Mouse (Mus musculus) liver, embryonic 16.5 days (tissue): ENCODE measurements around the gene Erfe. TPM values are rescaled to one million over a fixed set of nuclear protein-coding genes. Genes with fewer than 3 reads are reported as not detected.

ENCODE experiments used
- ATAC-seq: fragments of 200-750 bp; cut with Nextera tagmentation; 2 replicates; pipeline ENCODE4 v1.8.0; 2017; ENCODE audit warnings: low read depth, mild to moderate bottlenecking, moderate number of reproducible peaks, moderate library complexity
- H3K27ac ChIP-seq: fragments of 300-500 bp; sonication (generic); 2 replicates; pipeline ENCODE4 v1.5.1; 2014; ENCODE audit warnings: mild to moderate bottlenecking, low read length
- H3K27me3 ChIP-seq: fragments of 300-500 bp; sonication (generic); 2 replicates; pipeline ENCODE4 v1.6.1; 2014; ENCODE audit warnings: low read depth, low read length, mixed read lengths; ENCODE audit not compliant: control insufficient read depth, insufficient read depth
- H3K36me3 ChIP-seq: fragments of 300-500 bp; sonication (generic); 2 replicates; pipeline ENCODE4 v1.6.1; 2014; ENCODE audit warnings: mild to moderate bottlenecking; ENCODE audit not compliant: control insufficient read depth, insufficient read depth
- H3K4me1 ChIP-seq: fragments of 300-500 bp; sonication (generic); 2 replicates; pipeline ENCODE4 v1.6.1; 2014; ENCODE audit warnings: low read depth, low read length, mixed read lengths; ENCODE audit not compliant: control insufficient read depth
- H3K4me2 ChIP-seq: fragments of 300-500 bp; sonication (generic); 2 replicates; pipeline ENCODE4 v1.6.1; 2014; ENCODE audit warnings: low read depth, low read length, mixed read lengths
- H3K4me3 ChIP-seq: fragments of 300-500 bp; sonication (generic); 2 replicates; pipeline ENCODE4 v1.5.1; 2014; ENCODE audit warnings: low read depth, mild to moderate bottlenecking, low read length
- H3K9ac ChIP-seq: fragments of 300-500 bp; sonication (generic); 2 replicates; pipeline ENCODE4 v1.6.1; 2014; ENCODE audit warnings: low read depth, low read length
- H3K9me3 ChIP-seq: fragments of 300-500 bp; sonication (generic); replicated peaks from 2 replicates; pipeline ENCODE4 v1.6.1; 2016; ENCODE audit warnings: low read length; ENCODE audit not compliant: control insufficient read depth
- WGBS: fragments of 180-500 bp; shearing (Covaris S2); extraction: QIAGEN DNeasy Blood & Tissue Kit; methylation state at CpG from one replicate; pipeline ENCODE4 v1.1.7; 2014; ENCODE audit not compliant: insufficient replicate concordance; 5-methylcytosine and 5-hydroxymethylcytosine counted together
- polyA plus RNA-seq: library from polyadenylated mRNA; unstranded; fragments of >200 nt; fragmentation: Nextera tagmentation; extraction: Ambion mirVana; gene quantifications from 2 replicates; pipeline ENCODE4 v1.2.1, GENCODE M21; 2015

The Erfe gene
- polyA plus RNA-seq, 1 experiment from 2014 or later = 3.9 TPM

GRCm38 (mm10) chr1:91404976-91405375, 38.7 kb downstream of the Erfe start:
- no peak overlapping the region for H3K9ac ChIP-seq
- H3K27me3 ChIP-seq = no peaks in the 10 kb centered on the region
- H3K4me1 ChIP-seq = no peaks in the 10 kb centered on the region
- no peaks in the 10 kb centered on the region for H3K36me3 ChIP-seq
- 13% methylated on average over 1 of the region's 1 CpGs for WGBS
- H3K4me3 ChIP-seq = no peak overlapping the region
- H3K9me3 ChIP-seq = no peaks in the 10 kb centered on the region
- H3K27ac ChIP-seq = no peak overlapping the region
- H3K4me2 ChIP-seq = no peak overlapping the region
- no peak for ATAC-seq

DNA sequence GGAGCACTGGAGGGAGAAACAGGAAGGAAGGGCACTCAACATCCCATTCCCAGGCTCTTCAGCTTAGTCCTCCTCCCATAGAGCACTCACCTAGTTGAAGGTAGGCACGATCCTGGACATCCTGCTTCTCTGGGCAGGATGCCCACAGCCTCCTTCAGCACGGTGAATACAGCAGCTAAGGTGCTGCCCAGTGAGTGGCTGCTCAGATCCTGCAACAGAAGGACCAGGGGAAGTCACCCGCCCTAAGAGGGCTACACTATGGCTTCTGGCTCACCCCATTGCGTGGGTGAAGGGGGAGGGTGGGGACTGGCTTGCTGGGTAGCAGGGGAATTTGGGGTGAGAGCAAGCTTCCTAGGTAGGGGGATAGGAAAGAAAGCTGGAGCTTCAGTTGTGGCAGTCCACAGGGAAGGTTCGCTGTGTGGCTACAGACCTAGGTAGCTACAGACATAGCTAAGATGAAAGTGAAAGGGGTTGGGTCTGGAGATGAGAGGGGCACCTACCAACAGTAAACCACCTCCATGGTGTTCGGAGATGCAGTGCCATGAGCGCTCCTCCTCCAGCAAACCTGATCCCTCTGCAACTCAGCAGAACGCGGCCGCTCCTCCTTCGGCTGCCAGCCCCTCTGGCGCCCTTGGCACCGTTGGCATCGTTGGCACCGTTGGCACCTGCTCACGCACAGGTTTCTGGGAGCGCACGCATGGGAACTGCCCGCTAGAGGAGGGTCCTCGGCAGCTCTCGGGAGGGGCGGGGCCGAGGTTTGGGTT, 39.4 kb downstream of the Erfe start:
- H3K4me2 ChIP-seq = no peak overlapping the region
- H3K36me3 ChIP-seq = no peaks in the 10 kb centered on the region
- H3K4me3 ChIP-seq = no peak overlapping the region
- no peaks in the 10 kb centered on the region for H3K9me3 ChIP-seq
- WGBS = 47% methylated on average over 23 of the region's 23 CpGs
- H3K27me3 ChIP-seq = no peaks in the 10 kb centered on the region
- H3K9ac ChIP-seq = no peak overlapping the region
- H3K27ac ChIP-seq = no peak overlapping the region
- no peak for ATAC-seq
- no peaks in the 10 kb centered on the region for H3K4me1 ChIP-seq

DNA sequence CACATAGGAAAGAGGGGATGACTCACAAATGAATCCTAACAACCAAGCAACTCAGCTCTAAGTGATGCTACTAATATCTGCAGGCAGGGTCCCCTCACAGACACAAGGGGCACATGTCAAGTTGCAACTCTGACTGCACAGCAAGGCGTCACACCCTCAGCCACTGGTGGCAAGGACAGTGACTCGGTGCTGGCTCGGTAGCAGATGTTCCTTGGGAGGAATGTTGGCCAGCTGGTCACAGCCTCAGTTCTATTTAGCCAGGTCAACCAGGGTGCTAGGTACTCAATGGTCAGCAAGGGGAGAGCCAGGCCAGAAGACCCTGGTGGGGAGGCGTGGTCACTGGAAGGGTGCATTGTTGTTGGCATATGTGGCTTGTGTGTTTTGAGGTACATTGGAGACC, 41.6 kb downstream of the Erfe start:
- 57% methylated on average over 4 of the region's 4 CpGs for WGBS
- H3K9me3 ChIP-seq = no peaks in the 10 kb centered on the region
- H3K4me2 ChIP-seq = no peak overlapping the region
- ATAC-seq = no peak
- H3K27ac ChIP-seq = no peak overlapping the region
- H3K9ac ChIP-seq = no peak overlapping the region
- peaks cover 4% of the 10 kb centered on the region; the same call in 1 of the 2 replicates for H3K27me3 ChIP-seq
- no peaks in the 10 kb centered on the region for H3K36me3 ChIP-seq
- H3K4me3 ChIP-seq = no peak overlapping the region
- H3K4me1 ChIP-seq = peaks cover 3% of the 10 kb centered on the region

DNA sequence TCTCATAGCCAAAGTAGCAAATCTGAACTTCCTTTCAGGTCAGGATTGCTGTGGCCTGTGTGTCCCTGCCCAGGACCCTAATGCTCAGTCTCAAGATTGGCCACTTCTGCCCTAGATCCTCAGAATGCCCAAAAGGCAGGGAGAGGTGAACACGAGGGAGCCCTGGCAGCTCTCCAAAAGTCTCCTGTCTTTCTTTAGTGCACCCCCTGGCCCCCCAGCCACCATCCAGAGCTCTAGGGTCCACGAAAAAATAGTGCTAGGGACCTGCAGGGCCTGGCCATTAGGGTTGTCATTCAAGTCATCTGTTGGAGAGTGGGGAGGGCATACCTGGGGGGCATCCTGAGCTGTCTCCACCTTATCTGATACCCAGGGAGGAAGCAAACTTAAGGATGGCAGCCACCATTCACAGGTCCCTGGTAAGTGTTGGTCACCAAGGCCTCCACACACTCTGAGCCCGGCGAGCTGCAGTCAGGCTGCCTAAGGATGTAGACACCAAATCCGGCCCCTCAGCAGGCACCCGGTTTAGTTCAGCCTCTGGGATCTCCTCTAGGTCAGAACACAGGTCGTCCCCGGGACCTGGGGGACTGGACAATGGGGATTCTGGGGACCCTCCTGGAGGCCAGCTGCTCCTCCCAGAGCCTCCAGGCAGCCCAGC, 45.5 kb downstream of the Erfe start:
- H3K4me2 ChIP-seq = peak overlapping the region; percentile 94
- 65% methylated on average over 8 of the region's 8 CpGs for WGBS
- no peaks in the 10 kb centered on the region for H3K9me3 ChIP-seq
- no peak overlapping the region for H3K27ac ChIP-seq
- peak overlapping the region; percentile 78; the same call in 1 of the 2 replicates for H3K4me3 ChIP-seq
- peaks cover 4% of the 10 kb centered on the region; the same call in 1 of the 2 replicates for H3K27me3 ChIP-seq
- H3K36me3 ChIP-seq = no peaks in the 10 kb centered on the region
- peaks cover 13% of the 10 kb centered on the region for H3K4me1 ChIP-seq
- no peak for ATAC-seq
- no peak overlapping the region for H3K9ac ChIP-seq

DNA sequence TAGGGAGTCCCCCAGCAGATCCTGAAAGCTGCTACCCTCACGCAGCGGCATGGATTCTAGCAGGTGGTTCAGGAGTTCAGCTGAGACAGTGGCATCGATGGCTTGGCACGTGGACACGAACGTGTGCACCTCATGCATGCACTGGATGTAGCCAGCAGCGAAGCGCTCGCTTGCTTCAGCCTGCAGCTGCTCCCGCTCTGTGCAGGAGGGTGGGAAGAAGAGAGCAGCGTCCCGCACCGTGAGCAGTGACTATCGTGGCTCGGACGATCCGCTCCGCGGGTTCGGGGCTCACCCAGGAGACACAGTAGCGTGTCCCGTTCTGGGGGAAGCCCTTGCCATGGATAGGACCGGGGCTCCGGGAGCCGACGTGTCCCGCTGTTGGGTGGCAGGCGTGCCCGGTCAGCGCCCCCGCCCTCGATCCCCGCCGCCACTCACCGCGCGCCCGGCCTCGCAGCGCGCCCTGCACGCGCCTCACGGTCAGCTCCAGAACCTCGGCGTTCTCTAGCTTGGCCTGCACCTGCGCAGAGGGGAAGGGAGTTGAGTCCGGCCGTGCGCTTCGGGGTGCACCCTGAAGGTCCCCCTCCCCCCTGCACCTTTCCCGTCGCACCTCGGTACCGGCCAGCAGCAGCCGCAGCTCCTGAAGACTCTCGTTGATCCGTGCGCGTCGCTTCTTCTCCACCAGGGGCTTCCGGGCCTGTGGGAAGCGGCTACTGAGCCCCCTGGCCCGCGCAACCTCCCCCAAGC, 46.2 kb downstream of the Erfe start:
- Histone ChIP-seq H3K27ac (peak overlapping the region; percentile 52), H3K4me2 (peak overlapping the region; percentile 94), H3K9ac (peak overlapping the region; percentile 76), H3K4me1 (peaks cover 13% of the 10 kb centered on the region), H3K36me3 (no peaks in the 10 kb centered on the region), H3K4me3 (peak overlapping the region; percentile 78), H3K27me3 (peaks cover 4% of the 10 kb centered on the region; the same call in 1 of the 2 replicates), H3K9me3 (no peaks in the 10 kb centered on the region)
- 6% methylated on average over 57 of the region's 65 CpGs for WGBS
- peak; percentile 24 for ATAC-seq

DNA sequence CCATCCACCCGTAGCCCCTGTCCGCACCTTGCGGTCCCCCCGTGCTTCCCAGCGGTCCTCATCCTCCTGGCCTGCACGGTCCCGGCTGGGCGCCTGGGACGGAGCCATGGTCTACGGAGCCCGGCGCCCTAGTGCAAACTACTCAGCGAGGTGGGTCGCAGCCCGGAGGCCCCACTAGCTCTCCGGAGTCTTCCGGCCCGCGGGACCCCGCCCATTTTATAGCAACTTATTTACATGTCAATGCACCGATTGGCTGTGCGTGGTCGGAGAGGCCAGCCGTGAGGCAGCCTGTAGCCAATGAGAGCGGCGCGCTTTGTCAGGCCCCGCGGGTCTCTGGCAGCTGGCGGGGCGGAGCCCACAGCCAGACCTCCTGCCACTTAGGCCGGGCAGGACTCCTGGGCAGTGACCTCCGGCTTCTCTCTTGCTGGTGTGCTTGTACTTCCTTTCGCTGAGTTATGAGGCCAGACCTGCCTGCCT, 46.8 kb downstream of the Erfe start:
- WGBS = under 1% methylated on average over 34 of the region's 34 CpGs
- Histone ChIP-seq H3K27ac (peak overlapping the region; percentile 58), H3K4me3 (peak overlapping the region; percentile 78), H3K36me3 (no peaks in the 10 kb centered on the region), H3K9me3 (no peaks in the 10 kb centered on the region), H3K27me3 (peaks cover 4% of the 10 kb centered on the region; the same call in 1 of the 2 replicates), H3K9ac (peak overlapping the region; percentile 76), H3K4me2 (peak overlapping the region; percentile 94), H3K4me1 (peaks cover 13% of the 10 kb centered on the region)
- ATAC-seq = peak; percentile 95

GRCm38 (mm10) chr1:91413536-91413897, 47.3 kb downstream of the Erfe start:
- Histone ChIP-seq H3K4me3 (peak overlapping the region; percentile 78), H3K4me1 (peaks cover 13% of the 10 kb centered on the region), H3K9me3 (no peaks in the 10 kb centered on the region), H3K36me3 (no peaks in the 10 kb centered on the region), H3K27me3 (peaks cover 4% of the 10 kb centered on the region; the same call in 1 of the 2 replicates), H3K27ac (peak overlapping the region; percentile 58), H3K4me2 (peak overlapping the region; percentile 94), H3K9ac (peak overlapping the region; percentile 50)
- WGBS = under 1% methylated on average over 14 of the region's 14 CpGs
- ATAC-seq = no peak; the same call in 1 of the 2 replicates

- Histone ChIP-seq H3K36me3 (no peaks in the 10 kb centered on the region), H3K9ac (peak within 1 kb of the TSS; percentile 76), H3K4me2 (peak within 1 kb of the TSS; percentile 94), H3K27me3 (peaks cover 4% of the 10 kb centered on the region; the same call in 1 of the 2 replicates), H3K9me3 (no peaks in the 10 kb centered on the region), H3K4me1 (peaks cover 13% of the 10 kb centered on the region), H3K4me3 (peak within 1 kb of the TSS; percentile 78), H3K27ac (peak within 1 kb of the TSS; percentile 58)
- ATAC-seq = no peak
- WGBS = 1% methylated on average over 39 of the region's 39 CpGs
Observed at GRCm38 (mm10) chr1:91413898-91414594, 47.8 kb downstream of the Erfe start, which contains the start of gene Hes6. Hes6 (minus strand) TSS chr1:91414038.
